Mouse (Mus musculus) embryonic facial prominence, embryonic 11.5 days (tissue): Measurements from ENCODE around the gene Shroom3. TPM values are rescaled to one million over a fixed set of nuclear protein-coding genes. Genes with fewer than 3 reads are reported as not detected.

Experiments used
- ATAC-seq: fragments of 200-750 bp; cut with Nextera tagmentation; replicated peaks from 2 replicates; pipeline ENCODE4 v1.8.0; 2017; ENCODE audit warnings: low read depth; ENCODE audit not compliant: insufficient number of reproducible peaks, low FRiP score, low TSS enrichment
- DNase-seq: peaks from one replicate; pipeline ENCODE4 v3.0.0-alpha.2; 2015; ENCODE audit warnings: low spot score
- H3K27ac ChIP-seq: fragments of 300-500 bp; sonication (generic); replicated peaks from 2 replicates; pipeline ENCODE4 v1.5.1; 2014; ENCODE audit warnings: mild to moderate bottlenecking, low read depth, low read length, control low read depth
- H3K27me3 ChIP-seq: fragments of 300-500 bp; sonication (generic); 2 replicates; pipeline ENCODE4 v1.6.1; 2014; ENCODE audit warnings: mild to moderate bottlenecking, low read length, moderate library complexity, mixed read lengths; ENCODE audit not compliant: control insufficient read depth, insufficient read depth
- H3K36me3 ChIP-seq: fragments of 300-500 bp; sonication (generic); replicated peaks from 2 replicates; pipeline ENCODE4 v1.6.1; 2014; ENCODE audit warnings: low read depth, mild to moderate bottlenecking, low read length, moderate library complexity, mixed read lengths; ENCODE audit not compliant: control insufficient read depth, insufficient read depth
- H3K4me1 ChIP-seq: fragments of 300-500 bp; sonication (generic); 2 replicates; pipeline ENCODE4 v1.6.1; 2014; ENCODE audit warnings: low read length, mixed read lengths; ENCODE audit not compliant: control insufficient read depth, insufficient read depth
- H3K4me2 ChIP-seq: fragments of 300-500 bp; sonication (generic); 2 replicates; pipeline ENCODE4 v1.6.1; 2014; ENCODE audit warnings: low read depth, mild to moderate bottlenecking, control low read depth, low read length, moderate library complexity
- H3K4me3 ChIP-seq: fragments of 300-500 bp; sonication (generic); 2 replicates; pipeline ENCODE4 v1.5.1; 2014; ENCODE audit warnings: low read depth, low read length, control low read depth
- H3K9ac ChIP-seq: fragments of 300-500 bp; sonication (generic); replicated peaks from 2 replicates; pipeline ENCODE4 v1.6.1; 2014; ENCODE audit warnings: mild to moderate bottlenecking, control low read depth, low read length
- H3K9me3 ChIP-seq: fragments of 300-500 bp; sonication (generic); replicated peaks from 2 replicates; pipeline ENCODE4 v1.6.1; 2016; ENCODE audit warnings: mild to moderate bottlenecking, low read length, inconsistent platforms, mixed read lengths; ENCODE audit not compliant: control insufficient read depth
- WGBS: fragments of 180-500 bp; shearing (Covaris S2); extraction: QIAGEN DNeasy Blood & Tissue Kit; methylation state at CpG from one replicate; pipeline ENCODE4 v1.1.7; 2014; 5-methylcytosine and 5-hydroxymethylcytosine counted together
- polyA plus RNA-seq: library from polyadenylated mRNA; unstranded; fragments of >200 nt; fragmentation: Nextera tagmentation; extraction: Ambion mirVana; gene quantifications from 2 replicates; pipeline ENCODE4 v1.2.1, GENCODE M21; 2014

Gene Shroom3
- polyA plus RNA-seq, 1 experiment from 2014 or later: 2.2 TPM

GRCm38 (mm10) chr5:92804379-92804778, 121.1 kb downstream of the Shroom3 start:
- no peak overlapping the region for H3K4me3 ChIP-seq
- 50% methylated on average over 7 of the region's 7 CpGs for WGBS
- H3K9me3 ChIP-seq: no peaks in the 10 kb centered on the region
- peaks cover 9% of the 10 kb centered on the region for H3K4me1 ChIP-seq
- H3K4me2 ChIP-seq: no peak overlapping the region
- no peak for ATAC-seq
- DNase-seq: no peak
- H3K27me3 ChIP-seq: no peaks in the 10 kb centered on the region
- H3K9ac ChIP-seq: no peak overlapping the region
- H3K36me3 ChIP-seq: no peaks in the 10 kb centered on the region
- no peak overlapping the region for H3K27ac ChIP-seq

GRCm38 (mm10) chr5:92808503-92809415, 125.5 kb downstream of the Shroom3 start:
- no peaks in the 10 kb centered on the region for H3K27me3 ChIP-seq
- no peaks in the 10 kb centered on the region for H3K36me3 ChIP-seq
- peak overlapping the region; percentile 56 for H3K4me2 ChIP-seq
- peak; percentile 81 for DNase-seq
- peaks cover 9% of the 10 kb centered on the region for H3K4me1 ChIP-seq
- peak; percentile 87 for ATAC-seq
- H3K9me3 ChIP-seq: no peaks in the 10 kb centered on the region
- H3K27ac ChIP-seq: peak overlapping the region; percentile 41
- peak overlapping the region; percentile 31 for H3K4me3 ChIP-seq
- 4% methylated on average over 28 of the region's 28 CpGs for WGBS
- H3K9ac ChIP-seq: peak overlapping the region; percentile 34; the same call in 1 of the 2 replicates

DNA sequence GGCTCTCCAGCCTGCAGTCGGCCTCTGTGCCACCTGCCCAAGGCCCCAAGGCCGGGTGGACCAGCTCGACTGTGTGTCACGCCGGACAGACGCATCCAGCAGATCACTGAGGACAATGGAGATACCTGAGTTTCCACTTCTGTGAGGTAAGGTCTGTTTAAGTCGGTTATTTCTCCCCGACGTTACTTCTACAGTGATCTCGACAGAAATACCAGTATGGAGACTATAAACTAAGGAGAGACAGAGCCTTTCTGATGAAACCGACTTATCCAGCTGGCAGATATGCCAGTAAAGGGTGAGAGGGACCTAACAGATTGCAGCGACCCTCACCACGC, 126.1 kb downstream of the Shroom3 start:
- Histone ChIP-seq H3K4me1 (peaks cover 9% of the 10 kb centered on the region), H3K4me3 (peak overlapping the region; percentile 31), H3K36me3 (no peaks in the 10 kb centered on the region), H3K4me2 (peak overlapping the region; percentile 56), H3K27ac (0 out of 2 replicates have a peak overlapping the region, but pooled peaks have one; percentile 41), H3K9me3 (no peaks in the 10 kb centered on the region), H3K27me3 (no peaks in the 10 kb centered on the region), H3K9ac (no peak overlapping the region)
- 22% methylated on average over 13 of the region's 13 CpGs for WGBS
- DNase-seq (no peak), ATAC-seq (no peak)

GRCm38 (mm10) chr5:92810922-92811533, 127.8 kb downstream of the Shroom3 start:
- 14% methylated on average over 9 of the region's 9 CpGs for WGBS
- Histone ChIP-seq H3K4me3 (no peak overlapping the region), H3K4me2 (no peak overlapping the region), H3K27ac (no peak overlapping the region), H3K36me3 (no peaks in the 10 kb centered on the region), H3K27me3 (no peaks in the 10 kb centered on the region), H3K9ac (no peak overlapping the region), H3K4me1 (peaks cover 6% of the 10 kb centered on the region), H3K9me3 (no peaks in the 10 kb centered on the region)
- DNase-seq (peak; percentile 76), ATAC-seq (peak; percentile 63)

DNA sequence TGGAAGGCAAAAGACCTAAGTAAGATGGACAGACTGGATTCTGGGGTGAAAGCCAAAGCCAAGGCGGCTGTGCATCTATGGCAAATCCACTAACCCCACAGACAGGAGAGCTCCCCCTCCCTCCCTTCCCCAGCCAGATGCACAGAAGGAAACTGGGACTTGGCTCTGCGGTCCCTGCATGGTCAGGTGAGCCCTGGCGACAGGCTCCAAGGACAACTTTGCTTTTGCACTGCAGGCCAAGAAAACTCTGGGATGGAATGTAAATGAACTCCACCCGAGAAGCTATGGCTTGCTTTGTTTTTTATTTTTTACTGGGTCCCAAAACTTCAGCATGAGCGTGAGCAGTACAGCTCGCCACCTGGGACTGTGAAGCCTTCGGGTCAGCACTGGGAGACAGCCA, 128.5 kb downstream of the Shroom3 start:
- Histone ChIP-seq H3K4me1 (peaks cover 6% of the 10 kb centered on the region), H3K9me3 (no peaks in the 10 kb centered on the region), H3K27ac (no peak overlapping the region), H3K4me2 (no peak overlapping the region), H3K36me3 (no peaks in the 10 kb centered on the region), H3K4me3 (no peak overlapping the region), H3K9ac (no peak overlapping the region), H3K27me3 (no peaks in the 10 kb centered on the region)
- DNase-seq (peak; percentile 26), ATAC-seq (no peak)
- WGBS: 23% methylated on average over 7 of the region's 7 CpGs

- Histone ChIP-seq H3K4me2 (no peak overlapping the region), H3K9ac (no peak overlapping the region), H3K4me3 (no peak overlapping the region), H3K27ac (no peak overlapping the region), H3K27me3 (no peaks in the 10 kb centered on the region), H3K36me3 (no peaks in the 10 kb centered on the region), H3K4me1 (peaks cover 6% of the 10 kb centered on the region), H3K9me3 (no peaks in the 10 kb centered on the region)
- no peak; the same call in 1 of the 2 replicates for ATAC-seq
- peak; percentile 78 for DNase-seq
- WGBS: 7% methylated on average over 8 of the region's 8 CpGs
Measured at GRCm38 (mm10) chr5:92812936-92813335, 129.7 kb downstream of the Shroom3 start.

GRCm38 (mm10) chr5:92813562-92813961, 130.3 kb downstream of the Shroom3 start:
- 72% methylated on average over 5 of the region's 5 CpGs for WGBS
- no peaks in the 10 kb centered on the region for H3K9me3 ChIP-seq
- H3K4me1 ChIP-seq: peaks cover 6% of the 10 kb centered on the region; the same call in 1 of the 2 replicates
- no peak overlapping the region for H3K4me2 ChIP-seq
- no peaks in the 10 kb centered on the region for H3K36me3 ChIP-seq
- no peaks in the 10 kb centered on the region for H3K27me3 ChIP-seq
- no peak for ATAC-seq
- DNase-seq: no peak
- H3K27ac ChIP-seq: no peak overlapping the region
- H3K4me3 ChIP-seq: no peak overlapping the region
- H3K9ac ChIP-seq: no peak overlapping the region

- ATAC-seq: no peak
Measured at GRCm38 (mm10) chr5:92814621-92815020, 131.4 kb downstream of the Shroom3 start.

More at GRCm38 (mm10) chr5:92814621-92815020, 131.4 kb downstream of the Shroom3 start:
- no peaks in the 10 kb centered on the region for H3K9me3 ChIP-seq
- H3K27me3 ChIP-seq: no peaks in the 10 kb centered on the region
- H3K4me1 ChIP-seq: no peaks in the 10 kb centered on the region; the same call in 1 of the 2 replicates
- H3K4me3 ChIP-seq: no peak overlapping the region
- DNase-seq: no peak
- H3K4me2 ChIP-seq: no peak overlapping the region
- no peaks in the 10 kb centered on the region for H3K36me3 ChIP-seq
- no peak overlapping the region for H3K9ac ChIP-seq
- 82% methylated on average over 3 of the region's 3 CpGs for WGBS
- H3K27ac ChIP-seq: no peak overlapping the region
